Mouse (Mus musculus) heart, postnatal 0 days (tissue): ENCODE measurements around the gene Gm4792.

Source experiments
- CTCF ChIP-seq: IDR thresholded peaks from 2 replicates; pipeline ENCODE4 v1.5.1; 2016; ENCODE audit warnings: antibody characterized with exemption, control low read depth, low read depth
- EP300 ChIP-seq: IDR thresholded peaks from 2 replicates; pipeline ENCODE4 v1.6.1; 2016; ENCODE audit warnings: antibody characterized with exemption, low read depth

GRCm38 (mm10) chr10:94276511-94276910 is 22.0 kb downstream of the Gm4792 start:
- TF ChIP-seq CTCF, result no peak
- TF ChIP-seq EP300, result no peak
